Mouse (Mus musculus) testis, adult 2 months (tissue): Measurements from ENCODE around the gene Emc4. TPM values are rescaled to one million over a fixed set of nuclear protein-coding genes. Genes with fewer than 3 reads are reported as not detected.

Experiments used
- H3K27ac ChIP-seq: fragments of 200-500 bp; 2 replicates; pipeline ENCODE4 v1.5.1; 2012; ENCODE audit warnings: low read depth, low read length; ENCODE audit not compliant: control insufficient read depth, insufficient read depth
- H3K27me3 ChIP-seq: fragments of 200-500 bp; 2 replicates; pipeline ENCODE4 v1.6.1; 2012; ENCODE audit warnings: mild to moderate bottlenecking, low read length, moderate library complexity; ENCODE audit not compliant: control insufficient read depth, insufficient read depth
- H3K36me3 ChIP-seq: fragments of 200-500 bp; 2 replicates; pipeline ENCODE4 v1.6.1; 2012; ENCODE audit warnings: mild to moderate bottlenecking, low read length; ENCODE audit not compliant: control insufficient read depth, insufficient read depth
- H3K4me1 ChIP-seq: fragments of 200-500 bp; 2 replicates; pipeline ENCODE4 v1.6.1; 2012; ENCODE audit warnings: low read length; ENCODE audit not compliant: control insufficient read depth, insufficient read depth
- H3K4me3 ChIP-seq: fragments of 200-500 bp; 2 replicates; pipeline ENCODE4 v1.5.1; 2012; ENCODE audit warnings: low read depth, mild to moderate bottlenecking, low read length, moderate library complexity, mixed read lengths; ENCODE audit not compliant: control insufficient read depth
- CTCF ChIP-seq: fragments of 200-500 bp; IDR thresholded peaks from 2 replicates; pipeline ENCODE4 v1.5.1; 2012; ENCODE audit warnings: low read depth, mild to moderate bottlenecking, inconsistent platforms, low read length, moderate library complexity; ENCODE audit not compliant: control insufficient read depth, insufficient read depth, insufficient replicate concordance
- POLR2A ChIP-seq: fragments of 200-500 bp; IDR thresholded peaks from 2 replicates; pipeline ENCODE4 v1.6.1; 2012; ENCODE audit warnings: low read depth, mild to moderate bottlenecking, inconsistent platforms, low read length, moderate library complexity; ENCODE audit not compliant: control insufficient read depth
- polyA plus RNA-seq: library from polyadenylated mRNA; depleted of rRNA; stranded (reverse); fragments of >200 nt; gene quantifications from 2 replicates; pipeline ENCODE4 v1.2.3, GENCODE M21; 2012

The Emc4 gene
- polyA plus RNA-seq, 1 experiment, result 118 TPM

DNA sequence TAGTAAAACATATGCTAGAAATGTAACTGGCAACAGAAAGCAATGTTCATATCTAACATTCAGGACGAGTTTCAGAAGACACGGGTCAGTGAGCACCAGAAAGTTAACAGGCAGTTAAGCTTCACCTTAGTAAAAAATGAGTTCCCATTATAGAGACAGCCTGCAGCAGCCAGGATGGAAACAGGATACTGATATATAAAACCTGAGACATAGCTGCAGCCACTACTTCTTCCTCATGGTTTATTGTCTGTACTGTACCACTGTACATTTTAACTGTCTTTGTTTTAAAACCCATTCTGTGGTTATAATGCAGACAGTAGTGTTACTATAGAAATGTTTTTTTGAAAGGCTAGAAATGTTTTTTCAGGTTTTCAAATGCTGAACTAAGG lies 7.1 kb downstream of the Emc4 start:
- TF ChIP-seq POLR2A (no peak), CTCF (no peak)
- Histone ChIP-seq H3K27ac (no peak overlapping the region), H3K4me3 (no peak overlapping the region), H3K36me3 (peaks cover 2% of the 10 kb centered on the region; the same call in 1 of the 2 replicates), H3K4me1 (no peaks in the 10 kb centered on the region), H3K27me3 (no peaks in the 10 kb centered on the region)

DNA sequence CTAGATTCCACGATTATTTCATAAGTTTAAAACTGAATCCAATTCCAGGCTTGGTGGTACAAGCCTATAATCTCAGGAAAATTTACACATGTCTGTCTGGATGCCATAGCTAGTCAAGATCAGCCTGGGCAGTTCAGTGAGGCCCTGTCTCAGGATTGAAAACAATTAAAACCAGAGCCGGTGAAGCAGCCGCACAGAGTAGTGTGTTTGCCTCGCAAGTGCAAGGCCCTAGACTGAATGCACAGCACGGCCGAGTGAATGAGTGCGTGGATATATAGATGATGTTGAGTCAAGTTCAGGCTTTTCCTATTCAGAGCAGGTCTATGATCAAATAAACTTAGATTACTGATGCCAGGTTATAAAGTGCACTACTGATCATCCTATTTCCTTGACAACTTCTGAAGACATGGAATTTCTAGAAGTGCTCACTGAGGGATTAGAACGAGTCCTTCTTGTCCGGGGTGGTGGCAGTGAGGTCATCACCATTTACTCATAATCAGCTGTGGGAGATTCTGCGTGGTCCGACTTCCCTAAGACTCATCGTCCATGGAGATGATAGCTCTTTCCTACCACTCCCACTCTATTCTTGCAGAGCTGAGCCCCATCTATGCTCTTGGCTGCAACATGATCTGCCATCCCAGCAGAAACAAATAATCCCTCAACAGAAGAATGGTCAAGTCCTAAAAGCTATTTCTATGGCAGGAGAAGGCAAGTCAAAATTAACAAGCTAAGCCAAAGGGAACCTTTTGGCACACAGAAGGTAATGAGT lies 7.6 kb downstream of the Emc4 start:
- H3K27ac ChIP-seq, result no peak overlapping the region
- TF ChIP-seq CTCF (no peak), POLR2A (no peak)
- H3K4me1 ChIP-seq, result no peaks in the 10 kb centered on the region
- H3K36me3 ChIP-seq, result peaks cover 2% of the 10 kb centered on the region; the same call in 1 of the 2 replicates
- H3K27me3 ChIP-seq, result no peaks in the 10 kb centered on the region
- H3K4me3 ChIP-seq, result no peak overlapping the region

DNA sequence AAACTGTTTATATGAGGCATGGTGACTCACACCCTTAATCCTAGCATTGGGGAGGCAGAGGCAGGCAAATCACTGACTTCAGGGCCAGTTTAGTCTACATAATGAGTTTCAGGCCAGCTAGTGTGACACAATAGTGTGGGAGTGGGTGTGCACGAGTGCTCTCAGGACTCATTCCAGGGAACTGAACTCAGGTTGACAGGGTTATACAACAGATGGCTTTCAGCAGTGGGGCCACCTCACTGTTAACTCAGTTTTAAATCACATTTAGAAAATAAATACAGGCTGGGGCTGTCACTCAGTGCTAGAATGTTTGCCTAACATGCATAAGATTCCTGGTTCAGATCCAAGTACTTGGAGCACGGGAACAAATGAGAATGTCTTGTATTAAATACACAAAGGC lies 8.2 kb downstream of the Emc4 start:
- no peak overlapping the region for H3K27ac ChIP-seq
- TF ChIP-seq POLR2A (no peak), CTCF (no peak)
- H3K27me3 ChIP-seq, result no peaks in the 10 kb centered on the region
- H3K36me3 ChIP-seq, result peaks cover 2% of the 10 kb centered on the region; the same call in 1 of the 2 replicates
- H3K4me1 ChIP-seq, result no peaks in the 10 kb centered on the region
- H3K4me3 ChIP-seq, result no peak overlapping the region

DNA sequence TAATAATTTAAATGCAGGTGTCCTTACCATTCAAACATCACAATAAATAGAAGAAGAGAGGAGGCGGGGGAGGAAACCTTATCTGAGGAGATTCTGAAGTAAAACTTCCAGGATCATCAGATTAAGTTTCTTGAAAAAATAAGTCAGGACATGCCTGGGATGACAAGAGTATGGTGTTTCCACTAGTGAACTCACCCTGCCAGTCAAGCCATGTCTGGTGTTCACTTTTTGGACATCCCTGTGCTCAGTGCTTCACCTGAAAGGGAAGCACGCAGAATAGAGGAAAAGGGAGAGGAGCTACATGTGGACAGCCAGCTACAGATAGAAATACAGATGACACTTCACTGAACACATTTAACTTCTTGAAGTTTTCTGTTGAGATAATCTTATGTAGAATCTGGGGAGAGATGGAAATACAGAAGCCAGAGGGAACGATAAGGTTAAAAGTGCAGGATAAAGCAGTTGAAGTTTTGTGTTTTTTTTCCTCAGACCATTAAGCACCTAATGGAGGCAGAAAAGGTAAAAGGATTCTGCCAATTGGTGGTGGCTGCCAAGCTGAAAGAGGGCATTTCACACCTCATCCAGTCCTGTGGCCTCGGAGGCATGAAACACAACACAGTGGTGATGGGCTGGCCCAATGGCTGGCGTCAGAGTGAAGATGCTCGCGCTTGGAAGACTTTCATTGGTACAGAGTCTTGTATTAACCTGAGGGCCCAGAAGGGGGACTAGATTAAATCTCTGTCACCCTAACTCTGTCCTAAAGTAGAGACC lies 14.0 kb downstream of the Emc4 start:
- Histone ChIP-seq H3K36me3 (peaks cover 3% of the 10 kb centered on the region), H3K27ac (no peak overlapping the region), H3K4me3 (no peak overlapping the region), H3K4me1 (no peaks in the 10 kb centered on the region), H3K27me3 (no peaks in the 10 kb centered on the region)
- TF ChIP-seq POLR2A (no peak), CTCF (no peak)

DNA sequence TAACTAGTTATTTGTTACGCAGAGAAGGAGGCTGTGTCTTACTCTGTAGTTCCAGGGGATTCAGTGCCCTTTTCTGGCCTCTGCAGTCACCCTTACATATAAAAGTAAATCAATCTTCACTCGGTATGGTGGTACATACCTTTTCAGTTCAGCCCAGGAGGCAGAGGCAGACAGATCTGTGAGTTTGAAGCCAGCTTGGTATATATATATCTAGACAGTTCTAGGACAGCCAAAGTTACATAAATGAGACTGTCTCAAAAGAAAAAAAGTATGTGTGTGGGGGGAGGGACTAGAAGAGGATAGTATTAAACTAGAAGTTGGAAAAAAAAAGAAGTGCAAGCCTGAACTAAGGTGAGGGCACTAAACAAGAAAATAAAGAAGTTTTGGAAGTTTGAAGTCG lies 19.6 kb downstream of the Emc4 start:
- TF ChIP-seq POLR2A (no peak), CTCF (no peak)
- no peak overlapping the region for H3K27ac ChIP-seq
- no peaks in the 10 kb centered on the region for H3K27me3 ChIP-seq
- no peak overlapping the region for H3K4me3 ChIP-seq
- peaks cover 1% of the 10 kb centered on the region for H3K36me3 ChIP-seq
- H3K4me1 ChIP-seq, result no peaks in the 10 kb centered on the region

DNA sequence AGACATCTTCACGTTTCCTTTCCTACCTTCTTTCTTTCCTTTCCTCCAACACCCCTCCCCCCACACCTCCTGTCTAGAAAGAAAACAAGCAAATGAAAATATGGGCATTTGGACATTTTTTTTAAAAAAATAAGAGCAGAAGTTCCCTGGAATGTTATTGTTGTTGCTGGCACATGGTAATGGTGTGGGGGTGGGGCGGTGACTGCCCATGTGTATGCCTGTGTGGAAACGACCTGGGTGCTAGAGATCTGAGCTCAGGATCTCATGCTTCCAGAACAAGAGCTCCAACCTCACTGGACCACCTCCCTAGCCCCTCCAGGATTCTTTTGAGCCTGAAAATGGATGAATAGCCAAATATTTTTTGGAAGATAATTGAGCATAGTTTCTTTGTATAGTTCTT lies 26.7 kb downstream of the Emc4 start:
- Histone ChIP-seq H3K27ac (no peak overlapping the region), H3K4me1 (no peaks in the 10 kb centered on the region), H3K4me3 (no peak overlapping the region), H3K36me3 (peaks cover 1% of the 10 kb centered on the region), H3K27me3 (no peaks in the 10 kb centered on the region)
- TF ChIP-seq POLR2A, result no peak
- TF ChIP-seq CTCF, result no peak

DNA sequence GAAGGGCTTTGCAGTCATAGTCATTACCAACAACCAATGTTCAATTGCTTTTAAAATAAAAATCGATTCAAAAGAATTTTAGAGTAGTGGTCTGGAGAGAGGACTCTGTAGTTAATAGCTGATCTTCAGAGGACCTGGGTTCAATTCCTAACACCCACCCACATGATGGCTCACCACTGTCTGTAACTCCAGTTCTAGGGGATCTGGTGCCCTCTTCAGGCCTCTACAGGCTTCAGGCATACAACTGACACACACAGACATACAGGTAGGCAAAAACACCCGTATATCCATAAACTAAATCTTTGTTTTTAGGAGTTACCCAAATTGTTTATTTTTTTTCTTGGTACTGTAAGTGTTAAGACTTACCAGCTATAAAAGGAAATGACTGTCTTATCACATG lies 28.1 kb downstream of the Emc4 start:
- peaks cover 1% of the 10 kb centered on the region for H3K36me3 ChIP-seq
- no peaks in the 10 kb centered on the region for H3K4me1 ChIP-seq
- no peak overlapping the region for H3K27ac ChIP-seq
- H3K4me3 ChIP-seq, result no peak overlapping the region
- TF ChIP-seq POLR2A (no peak), CTCF (no peak)
- no peaks in the 10 kb centered on the region for H3K27me3 ChIP-seq
